Mouse (Mus musculus) brain, embryonic 14.5 days (tissue): ENCODE data around the gene Srpk3. TPM values are rescaled to one million over a fixed set of nuclear protein-coding genes. Genes with fewer than 3 reads are reported as not detected.

Source experiments
- DNase-seq: peaks from one replicate; pipeline ENCODE4 v3.0.0-alpha.2; 2011; ENCODE audit warnings: low read depth
- CTCF ChIP-seq: fragments of 200-500 bp; IDR thresholded peaks from 2 replicates; pipeline ENCODE4 v1.5.1; 2012; ENCODE audit warnings: inconsistent platforms, mild to moderate bottlenecking, moderate library complexity, borderline replicate concordance; ENCODE audit not compliant: insufficient read depth, insufficient read length; ENCODE audit errors: extremely low read depth
- POLR2A ChIP-seq: fragments of 200-500 bp; IDR thresholded peaks from 2 replicates; pipeline ENCODE4 v1.6.1; 2012; ENCODE audit warnings: mild to moderate bottlenecking, inconsistent platforms, borderline replicate concordance; ENCODE audit not compliant: poor library complexity, insufficient read depth, insufficient read length, severe bottlenecking; ENCODE audit errors: extremely low read depth
- polyA plus RNA-seq: library from polyadenylated mRNA; depleted of rRNA; stranded (reverse); fragments of >200 nt; gene quantifications from 2 replicates; pipeline ENCODE4 v1.2.3, GENCODE M21; 2012

Srpk3 gene
- polyA plus RNA-seq, 1 experiment = 1.2 TPM

- DNase-seq = peak; percentile 22
- TF ChIP-seq CTCF (no peak), POLR2A (no peak)
Measured at GRCm38 (mm10) chrX:73774802-73775483, 738 bp downstream of the Srpk3 start.

- no peak for DNase-seq
Measured at GRCm38 (mm10) chrX:73782227-73782626, 8.0 kb downstream of the Srpk3 start.

GRCm38 (mm10) chrX:73785666-73786065, 11.5 kb downstream of the Srpk3 start:
- DNase-seq = no peak
- no peak for TF ChIP-seq POLR2A
- TF ChIP-seq CTCF = no peak

More at GRCm38 (mm10) chrX:73782227-73782626, 8.0 kb downstream of the Srpk3 start:
- no peak for TF ChIP-seq CTCF
- no peak for TF ChIP-seq POLR2A

DNA sequence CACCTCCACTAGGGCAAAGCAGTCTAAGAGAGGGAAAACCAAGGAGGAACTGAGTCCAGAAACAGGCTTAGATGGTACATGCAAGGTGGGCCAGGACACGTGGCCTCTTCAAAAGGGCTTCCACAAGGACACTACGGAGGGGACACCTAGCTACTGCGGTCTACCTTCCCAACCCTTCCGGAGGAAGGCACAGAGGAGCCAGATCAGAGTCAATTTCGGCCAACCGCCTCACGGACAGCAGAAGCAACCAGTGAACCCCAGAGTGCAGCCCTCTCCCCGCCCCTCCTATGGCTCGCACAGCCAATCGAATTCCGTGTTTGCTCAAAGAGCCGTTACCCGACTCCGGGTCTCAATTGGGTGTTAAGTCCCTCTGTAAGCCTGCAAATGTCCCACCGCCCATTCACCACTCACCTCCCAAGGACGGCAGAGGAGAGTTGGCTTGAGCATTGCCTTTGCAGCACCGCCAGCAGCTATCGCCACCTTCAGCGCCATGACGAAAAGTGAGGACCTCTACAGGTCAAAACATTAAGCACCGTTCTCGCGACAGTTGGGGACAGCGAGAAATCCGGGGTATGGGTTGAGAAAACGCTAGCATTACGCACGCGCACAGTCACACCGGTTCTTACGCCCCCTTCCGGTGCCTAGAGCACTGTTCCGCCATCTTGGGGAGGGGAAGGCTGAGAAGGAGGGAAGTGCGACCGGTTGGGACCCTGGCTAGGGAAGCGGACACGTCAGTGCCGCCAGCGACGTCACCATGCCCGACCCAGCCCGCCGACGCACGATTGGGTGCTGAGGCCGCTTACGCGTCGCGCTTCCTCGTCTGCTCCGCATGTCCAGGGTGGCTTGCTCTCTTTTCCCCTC, 12.4 kb downstream of the Srpk3 start, which contains the start of the genes Idh3g and Ssr4:
Gene Idh3g, minus strand, starts transcription at position 534 of the 861 bp plus-strand sequence.
Gene Ssr4, plus strand, starts transcription at position 665 of the 861 bp plus-strand sequence.
- peak; percentile 46; the same call in 1 of the 2 replicates for TF ChIP-seq CTCF
- TF ChIP-seq POLR2A = no peak
- peak; percentile 99 for DNase-seq

- no peak for DNase-seq
- TF ChIP-seq POLR2A (no peak), CTCF (no peak)
Measured at GRCm38 (mm10) chrX:73787225-73787558, 13.0 kb downstream of the Srpk3 start.

DNA sequence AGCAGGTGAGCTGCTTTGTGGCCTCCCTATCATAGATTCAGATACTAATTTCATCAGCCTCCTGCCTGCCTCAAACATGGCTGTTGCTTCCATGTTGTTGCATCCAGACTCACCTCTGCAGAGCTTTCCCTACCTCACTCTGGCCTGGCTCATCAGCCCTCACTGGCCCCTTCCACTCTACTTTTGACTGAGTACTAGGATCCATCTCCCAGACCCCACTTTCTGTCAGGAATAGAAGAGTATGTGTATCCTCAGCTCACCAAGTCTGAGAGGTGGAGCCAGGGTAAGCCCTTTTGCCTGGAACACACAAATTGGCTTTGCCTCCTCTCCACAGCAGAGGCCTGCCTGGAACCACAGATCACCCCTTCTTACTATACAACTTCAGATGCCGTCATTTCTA, 14.3 kb downstream of the Srpk3 start:
- DNase-seq = no peak
- TF ChIP-seq POLR2A (no peak), CTCF (no peak)

- TF ChIP-seq POLR2A = no peak
- TF ChIP-seq CTCF = no peak
Measured at GRCm38 (mm10) chrX:73793039-73793438, 18.8 kb downstream of the Srpk3 start.

DNA sequence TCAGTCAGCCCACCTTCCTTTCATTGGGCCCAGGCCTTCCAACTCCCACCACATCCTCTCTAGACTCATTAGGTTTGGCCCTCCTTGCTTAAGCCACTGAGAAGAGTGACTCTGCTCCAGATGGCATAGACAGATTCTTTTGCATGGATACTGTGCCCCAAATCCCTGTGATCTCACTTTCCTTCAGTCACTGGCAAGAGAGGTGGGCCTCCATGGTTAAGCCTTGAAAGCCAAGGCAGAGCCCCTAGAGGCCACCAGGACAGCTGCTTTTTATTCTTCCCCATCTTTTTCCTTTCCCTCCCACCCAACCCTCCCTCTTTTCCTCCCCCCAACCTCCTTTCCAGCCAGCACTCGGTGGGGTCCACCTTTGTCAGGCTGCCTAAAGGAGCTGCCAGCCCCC, 19.3 kb downstream of the Srpk3 start:
- DNase-seq = no peak
- TF ChIP-seq POLR2A (no peak), CTCF (no peak)

More at GRCm38 (mm10) chrX:73793039-73793438, 18.8 kb downstream of the Srpk3 start:
- DNase-seq = no peak

DNA sequence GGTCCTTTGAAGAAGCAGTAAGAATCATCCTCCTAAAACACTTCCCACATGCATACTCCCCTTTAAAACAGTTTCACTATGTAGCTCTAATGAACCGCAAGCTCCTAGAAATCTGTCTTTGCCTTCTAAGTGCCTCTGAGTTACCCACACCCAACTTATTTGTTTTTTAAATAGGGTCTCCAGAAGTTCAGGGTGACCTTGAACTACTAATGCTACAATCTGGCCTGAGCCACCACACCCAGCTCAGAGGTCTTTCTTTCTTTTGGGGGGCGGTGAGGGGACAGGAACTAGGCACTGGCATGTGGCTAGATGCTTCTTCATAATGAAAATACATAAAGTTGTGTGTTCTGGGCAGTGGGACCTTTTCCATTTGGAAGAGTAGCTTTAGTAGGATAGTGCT, 23.3 kb downstream of the Srpk3 start:
- DNase-seq = no peak
- TF ChIP-seq CTCF (no peak), POLR2A (no peak)

DNA sequence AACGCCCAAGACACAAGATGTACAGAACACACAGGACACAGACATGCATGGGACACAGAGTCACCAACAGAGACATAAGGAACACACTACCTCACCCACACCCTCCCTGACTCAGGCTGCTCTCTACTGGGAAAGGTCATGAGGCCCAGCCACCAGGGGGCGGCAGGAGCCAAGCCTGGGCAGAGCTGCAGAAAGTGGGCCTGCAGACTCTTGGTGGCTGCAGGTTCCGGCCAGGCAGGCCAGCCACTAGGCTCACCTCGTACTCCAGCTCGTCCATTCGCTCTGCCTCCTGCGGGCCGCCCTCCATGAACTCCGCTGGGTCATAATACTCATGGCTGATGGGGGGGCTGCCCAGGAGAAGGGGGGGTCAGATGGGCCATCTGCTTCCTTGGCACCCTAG, 24.3 kb downstream of the Srpk3 start:
- TF ChIP-seq POLR2A (no peak), CTCF (peak; percentile 67; the same call in 1 of the 2 replicates)
- DNase-seq = peak; percentile 62

- TF ChIP-seq CTCF (no peak), POLR2A (no peak)
Measured at GRCm38 (mm10) chrX:73805814-73806213, 31.6 kb downstream of the Srpk3 start.

More at GRCm38 (mm10) chrX:73805814-73806213, 31.6 kb downstream of the Srpk3 start:
- DNase-seq = peak; percentile 69
